Comparison of ENCODE assay signal across 21 mouse cellular contexts in genomic region chr7:26589077-26589476, GRCm38 (mm10). TPM values are rescaled to one million over a fixed set of nuclear protein-coding genes. Genes with fewer than 3 reads are reported as not detected.
"Had no signal": no experiment of that assay in that cellular context is flagged by ENCODE, and none has a peak within 500 bp of the region (broad histone marks: within the 10 kb centered on the region; RNA-seq: fewer than 3 reads in every experiment).

No protein-coding gene starts in this region.

- H3K4me1 ChIP-seq: embryonic facial prominence, embryonic 10.5 days; embryonic facial prominence, embryonic 12.5 days; embryonic facial prominence, embryonic 13.5 days; embryonic facial prominence, embryonic 15.5 days; forebrain, embryonic 10.5 days; forebrain, embryonic 12.5 days; forebrain, embryonic 13.5 days; forebrain, embryonic 15.5 days had no signal

- H3K9me3 ChIP-seq: embryonic facial prominence, embryonic 10.5 days; embryonic facial prominence, embryonic 12.5 days; embryonic facial prominence, embryonic 15.5 days; forebrain, embryonic 10.5 days; forebrain, embryonic 12.5 days; forebrain, embryonic 13.5 days; forebrain, embryonic 15.5 days had no signal

- H3K4me2 ChIP-seq: embryonic facial prominence, embryonic 12.5 days; embryonic facial prominence, embryonic 13.5 days; embryonic facial prominence, embryonic 15.5 days; forebrain, embryonic 12.5 days; forebrain, embryonic 13.5 days; forebrain, embryonic 15.5 days had no signal

- H3K36me3 ChIP-seq: embryonic facial prominence, embryonic 10.5 days; embryonic facial prominence, embryonic 12.5 days; embryonic facial prominence, embryonic 13.5 days; embryonic facial prominence, embryonic 15.5 days; forebrain, embryonic 10.5 days; forebrain, embryonic 12.5 days; forebrain, embryonic 15.5 days had no signal

- ATAC-seq: forebrain, embryonic 13.5 days; forebrain, embryonic 14.5 days; forebrain, embryonic 15.5 days; forebrain, embryonic 16.5 days; forebrain, postnatal 0 days had no signal

- H3K4me3 ChIP-seq: embryonic facial prominence, embryonic 10.5 days; embryonic facial prominence, embryonic 12.5 days; embryonic facial prominence, embryonic 13.5 days; embryonic facial prominence, embryonic 15.5 days; erythroblast, embryonic 14.5 days; forebrain, embryonic 10.5 days; forebrain, embryonic 12.5 days; forebrain, embryonic 13.5 days; forebrain, embryonic 15.5 days; gastrocnemius, adult 2 months; heart, adult 2 months had no signal

- H3K27me3 ChIP-seq: embryonic facial prominence, embryonic 12.5 days; embryonic facial prominence, embryonic 13.5 days; embryonic facial prominence, embryonic 15.5 days; forebrain, embryonic 12.5 days; forebrain, embryonic 13.5 days; forebrain, embryonic 15.5 days had no signal

- H3K9ac ChIP-seq: embryonic facial prominence, embryonic 12.5 days; embryonic facial prominence, embryonic 13.5 days; embryonic facial prominence, embryonic 15.5 days; forebrain, embryonic 12.5 days; forebrain, embryonic 13.5 days; forebrain, embryonic 15.5 days; forebrain, postnatal 0 days had no signal

- H3K27ac ChIP-seq: embryonic facial prominence, embryonic 10.5 days; embryonic facial prominence, embryonic 12.5 days; embryonic facial prominence, embryonic 13.5 days; embryonic facial prominence, embryonic 15.5 days; forebrain, embryonic 10.5 days; forebrain, embryonic 12.5 days; forebrain, embryonic 13.5 days; forebrain, embryonic 15.5 days; gastrocnemius, adult 2 months; heart, adult 2 months had no signal

RNA-seq across cellular contexts. Expression of gene Vmn1r185, which starts 29.2 kb away (rescaled TPM):
- polyA plus RNA-seq: cerebellum, adult 2 months; cortical plate, adult 2 months; embryonic facial prominence, embryonic 10.5 days; embryonic facial prominence, embryonic 11.5 days; embryonic facial prominence, embryonic 12.5 days; embryonic facial prominence, embryonic 13.5 days; embryonic facial prominence, embryonic 15.5 days; forebrain, embryonic 10.5 days; forebrain, embryonic 11.5 days; forebrain, embryonic 12.5 days; forebrain, embryonic 13.5 days; forebrain, embryonic 14.5 days; forebrain, embryonic 15.5 days; forebrain, embryonic 16.5 days; forebrain, postnatal 0 days; frontal cortex, adult 2 months; gonadal fat pad, adult 2 months; heart, adult 2 months had no signal

RNA-seq across cellular contexts. Expression of gene Nlrp9a, which starts 54.3 kb away (rescaled TPM):
- polyA plus RNA-seq: cerebellum, adult 2 months; cortical plate, adult 2 months; embryonic facial prominence, embryonic 10.5 days; embryonic facial prominence, embryonic 11.5 days; embryonic facial prominence, embryonic 12.5 days; embryonic facial prominence, embryonic 13.5 days; embryonic facial prominence, embryonic 14.5 days; embryonic facial prominence, embryonic 15.5 days; erythroblast, embryonic 14.5 days; forebrain, embryonic 10.5 days; forebrain, embryonic 11.5 days; forebrain, embryonic 12.5 days; forebrain, embryonic 13.5 days; forebrain, embryonic 14.5 days; forebrain, embryonic 15.5 days; forebrain, embryonic 16.5 days; forebrain, postnatal 0 days; frontal cortex, adult 2 months; gonadal fat pad, adult 2 months; heart, adult 2 months had no signal
